Mouse (Mus musculus): Measurements from ENCODE around the gene Ankrd44. TPM values are rescaled to one million over a fixed set of nuclear protein-coding genes. Genes with fewer than 3 reads are reported as not detected.

Gene Ankrd44
- total RNA-seq, 2 experiments from 2014 or later = 18.0 to 20.9 TPM

GRCm38 (mm10) chr1:54611891-54612290, 314.3 kb downstream of the Ankrd44 start:
- no peak for DNase-seq

GRCm38 (mm10) chr1:54606936-54607335, 319.3 kb downstream of the Ankrd44 start:
- DNase-seq = no peak

DNA sequence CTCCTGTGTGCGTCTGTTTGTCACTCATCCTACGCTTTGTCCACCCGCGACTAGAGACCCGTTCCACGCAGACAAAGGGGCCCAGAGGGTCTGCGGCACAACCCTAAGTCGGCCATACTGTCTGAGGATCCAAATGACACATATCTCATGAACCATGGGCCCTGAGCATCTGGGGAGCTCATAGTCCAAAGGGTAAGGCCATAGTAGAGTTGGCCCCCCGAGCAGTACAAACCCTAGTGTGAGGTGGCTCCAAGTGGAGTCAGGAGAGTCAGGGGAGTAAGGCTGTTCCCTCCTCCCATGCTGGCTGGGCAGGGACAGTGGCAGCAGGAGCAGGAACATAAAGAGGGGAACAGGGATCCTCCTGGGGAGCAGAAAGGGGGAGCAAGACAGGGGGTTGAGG, 324.5 kb downstream of the Ankrd44 start:
- no peak for DNase-seq

DNA sequence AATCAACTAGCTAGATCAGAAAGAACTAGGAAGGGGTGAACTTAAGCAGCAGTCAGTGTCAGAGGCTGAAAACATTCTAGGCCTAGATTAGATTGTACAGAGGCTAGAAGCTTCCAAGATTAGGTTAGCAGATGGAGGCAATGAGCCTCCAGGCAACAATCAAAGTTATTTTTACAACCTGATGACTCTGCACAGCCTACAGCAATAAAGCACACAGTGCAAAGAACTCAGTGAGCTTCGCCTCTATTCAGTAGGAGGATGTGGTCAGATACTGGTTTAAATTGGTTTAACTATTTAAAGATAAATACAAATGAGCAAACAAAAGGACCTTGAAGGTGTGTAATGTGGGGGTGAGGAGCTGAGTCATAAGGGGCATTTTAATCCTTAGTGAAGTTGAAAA, 325.9 kb downstream of the Ankrd44 start:
- no peak for DNase-seq

DNA sequence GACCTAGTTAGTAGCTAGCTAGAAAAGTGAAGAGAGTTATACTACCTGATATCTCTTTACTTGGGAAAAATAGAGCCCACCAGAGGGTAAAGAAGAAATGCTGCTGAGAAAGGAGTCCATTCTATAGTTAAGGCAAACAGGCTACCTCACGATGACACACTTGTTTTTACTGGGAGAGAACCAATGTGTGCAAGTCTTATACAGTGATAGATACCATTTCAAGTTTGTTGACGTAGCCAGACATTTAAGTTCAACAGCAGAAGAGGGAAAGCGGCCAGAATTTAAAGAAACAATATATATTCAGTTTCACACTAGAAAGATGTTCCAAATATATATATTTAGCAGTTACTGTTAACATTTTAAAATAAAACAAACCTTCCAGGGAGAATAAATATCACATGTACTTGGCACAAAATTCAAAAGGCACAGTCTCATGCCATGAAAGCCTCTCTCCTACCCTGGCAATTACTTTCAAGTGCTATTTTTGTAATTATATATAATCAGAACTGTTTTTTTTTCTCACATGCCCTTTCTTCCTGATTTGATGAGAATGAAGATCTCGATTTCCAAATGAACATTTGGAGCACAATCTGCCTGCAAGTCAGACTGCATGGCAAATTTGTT, 328.5 kb downstream of the Ankrd44 start:
- DNase-seq = no peak

- DNase-seq = no peak
These were observed 330.0 kb downstream of the Ankrd44 start for GRCm38 (mm10) chr1:54596151-54596550.

Small RNA genes within 50 kb of the gene (microRNA-seq; reads per million reads assigned to microRNA genes)
- gene Gm24053 = 0 reads per million in 2 experiments

Other genes with a start within 250 kb of the Ankrd44 start
- gene Sf3b1, start 101.1 kb upstream of the Ankrd44 start, total RNA-seq (2021) = 100 to 1,000 TPM; 130 to 143 TPM
- gene Coq10b, start 126.4 kb upstream of the Ankrd44 start, total RNA-seq (2021) = 10 to 100 TPM; 36.7 to 37.6 TPM
- gene Hspe1, start 161.7 kb upstream of the Ankrd44 start, total RNA-seq (2021) = 100 to 1,000 TPM; 142 to 148 TPM
- gene Hspd1, start 161.9 kb upstream of the Ankrd44 start, total RNA-seq (2021) = 100 to 1,000 TPM; 363 to 379 TPM
- 10 to 100 TPM; 45.8 to 48.8 TPM for gene Mob4, start 204.8 kb upstream of the Ankrd44 start, total RNA-seq (2021)

Data from heart, postnatal 4 days (tissue).